Mouse (Mus musculus): ENCODE measurements around the gene St8sia2. TPM values are rescaled to one million over a fixed set of nuclear protein-coding genes. Genes with fewer than 3 reads are reported as not detected.

Gene St8sia2
- total RNA-seq (2021), result 100 to 1,000 TPM; 135 TPM

- DNase-seq, result peak; percentile 82
- intact Hi-C loops (cut with DNase I), result loop anchor here (10.0 kb wide), 1 partner anchor 341 kb away; no protein-coding TSS in a partner anchor
Observed at GRCm38 (mm10) chr7:74013601-74014175, at the start of gene St8sia2. Gene St8sia2 (minus strand): TSS chr7:74013690.

DNA sequence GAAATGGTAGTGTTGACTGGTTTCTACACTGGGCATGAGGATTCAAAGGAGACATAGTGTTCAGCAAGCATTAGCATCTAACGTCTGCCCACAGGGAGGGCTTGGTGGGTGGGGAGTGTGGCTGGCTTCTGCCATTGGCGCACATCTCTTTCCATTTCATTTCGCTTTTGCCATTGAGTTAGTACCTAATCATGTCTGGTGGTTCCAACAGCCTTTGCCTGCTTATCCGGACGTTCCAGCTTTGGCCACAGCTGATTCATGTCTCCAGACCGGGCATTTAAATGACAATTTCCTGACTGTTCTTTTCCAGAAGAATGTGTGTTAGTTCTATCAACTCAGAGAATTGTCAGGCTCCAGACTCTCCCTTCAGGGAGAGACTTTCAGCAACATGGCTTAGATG is 47.6 kb upstream of the St8sia2 start:
- DNase-seq, result no peak
- intact Hi-C loops (cut with DNase I), result no loop called here

GRCm38 (mm10) chr7:74060306-74060946 is 46.9 kb upstream of the St8sia2 start:
- peak; percentile 61 for DNase-seq
- intact Hi-C loops (cut with DNase I), result no loop called here

DNA sequence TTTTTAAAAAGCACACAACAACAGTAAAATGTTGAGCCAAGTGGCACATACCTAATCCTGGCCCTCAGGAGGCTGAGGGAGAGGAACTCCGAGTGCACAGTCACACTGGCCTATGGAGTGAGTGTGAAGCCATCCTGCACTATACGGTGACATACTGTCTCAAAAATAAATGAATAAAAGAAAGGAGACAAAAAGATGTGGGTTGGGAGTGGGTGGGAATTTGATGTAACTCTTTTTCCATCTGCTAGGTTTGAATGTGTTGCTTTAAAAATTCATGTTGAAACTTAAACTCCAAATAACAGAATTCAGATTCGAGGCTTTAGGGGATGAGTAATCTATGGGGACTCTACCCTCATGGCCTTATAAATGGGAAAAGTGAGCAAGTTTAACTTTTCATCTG is 46.2 kb upstream of the St8sia2 start:
- no peak for DNase-seq
- intact Hi-C loops (cut with DNase I), result no loop called here

DNA sequence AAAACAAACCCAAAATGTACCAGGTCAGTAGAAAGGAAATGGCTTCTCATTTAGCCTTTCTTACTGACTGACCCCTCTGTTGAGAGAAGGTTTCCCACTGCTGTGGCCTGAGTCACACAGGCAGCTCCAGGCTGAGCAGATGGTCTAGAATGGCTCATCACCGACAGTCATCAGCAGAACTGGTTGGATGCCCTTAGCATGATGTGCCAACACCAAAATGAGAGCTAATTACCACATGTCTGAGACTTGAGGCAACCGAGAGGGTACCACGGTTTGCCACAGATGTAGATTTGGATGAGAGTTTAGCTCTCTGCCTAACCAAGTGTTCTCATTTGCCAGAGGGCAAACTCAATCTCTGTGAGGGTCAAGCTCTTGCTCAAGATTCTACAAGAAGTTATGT is 42.3 kb upstream of the St8sia2 start:
- DNase-seq, result peak; percentile 32
- intact Hi-C loops (cut with DNase I), result no loop called here

DNA sequence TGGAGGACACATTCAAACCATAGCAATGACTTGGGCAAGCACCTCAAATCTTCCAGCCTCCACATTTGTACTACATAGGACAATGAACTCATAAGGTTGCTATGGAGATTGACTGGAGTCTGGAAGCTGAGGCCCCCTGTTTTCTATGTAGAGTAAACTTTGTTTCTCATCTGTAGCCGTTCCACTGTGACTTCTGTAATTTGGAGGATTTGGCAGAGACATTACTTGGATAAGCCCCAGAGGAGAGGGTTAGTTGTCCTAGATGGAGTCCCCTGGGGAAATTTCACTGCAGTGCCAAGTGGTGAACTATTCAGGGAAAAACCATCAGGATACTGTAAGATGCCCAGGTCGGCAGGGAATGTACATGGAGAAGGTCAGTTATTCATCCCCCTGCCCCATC is 34.1 kb upstream of the St8sia2 start:
- DNase-seq, result no peak
- intact Hi-C loops (cut with DNase I), result no loop called here

- intact Hi-C loops (cut with DNase I), result no loop called here
- no peak for DNase-seq
Observed at GRCm38 (mm10) chr7:74045166-74045957, 31.9 kb upstream of the St8sia2 start.

- DNase-seq, result no peak
- intact Hi-C loops (cut with DNase I), result no loop called here
Observed at GRCm38 (mm10) chr7:74043562-74044138, 30.2 kb upstream of the St8sia2 start.

DNA sequence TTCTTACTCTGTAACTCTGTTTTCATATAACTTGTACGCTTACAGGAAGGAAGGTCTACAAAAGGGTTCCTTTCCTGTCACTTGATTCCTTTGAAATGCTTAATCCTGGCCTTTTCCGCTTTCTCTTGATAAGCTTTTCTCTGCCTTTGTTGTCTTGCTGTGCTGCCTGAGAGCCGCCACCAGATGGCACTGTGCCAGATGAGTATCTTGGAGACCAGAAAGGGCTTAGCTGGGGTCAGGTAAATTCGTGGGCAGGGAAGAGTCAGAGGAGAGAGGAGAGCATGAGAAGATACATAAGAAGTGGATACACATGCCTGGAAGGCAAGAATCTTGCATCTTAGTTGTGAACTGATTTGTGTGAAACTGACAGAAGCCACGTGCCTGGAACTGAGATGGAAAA is 11.5 kb upstream of the St8sia2 start:
- intact Hi-C loops (cut with DNase I), result no loop called here
- DNase-seq, result peak; percentile 87

DNA sequence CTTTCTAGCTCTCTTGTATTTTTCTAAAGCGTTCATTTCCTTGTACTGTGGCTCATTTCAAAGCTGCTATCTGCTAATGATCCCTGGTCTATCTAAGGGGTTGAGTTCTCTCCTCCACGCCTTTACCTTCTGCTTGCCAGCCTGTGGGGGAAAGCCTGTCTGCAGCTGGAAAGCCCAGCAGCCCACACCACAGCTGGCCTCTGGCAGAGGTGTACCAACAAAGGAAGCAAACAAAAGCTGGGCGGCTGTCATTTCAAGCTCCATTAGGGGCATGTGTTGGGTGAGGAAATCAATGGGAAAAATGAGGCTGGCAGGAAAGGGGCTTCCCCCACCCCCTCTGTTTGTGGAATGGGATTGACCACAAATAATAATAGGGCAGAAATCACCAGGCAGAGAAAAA is 10.7 kb upstream of the St8sia2 start:
- DNase-seq, result no peak
- intact Hi-C loops (cut with DNase I), result no loop called here

GRCm38 (mm10) chr7:74022571-74022970 is 9.1 kb upstream of the St8sia2 start:
- DNase-seq, result no peak
- intact Hi-C loops (cut with DNase I), result no loop called here

DNA sequence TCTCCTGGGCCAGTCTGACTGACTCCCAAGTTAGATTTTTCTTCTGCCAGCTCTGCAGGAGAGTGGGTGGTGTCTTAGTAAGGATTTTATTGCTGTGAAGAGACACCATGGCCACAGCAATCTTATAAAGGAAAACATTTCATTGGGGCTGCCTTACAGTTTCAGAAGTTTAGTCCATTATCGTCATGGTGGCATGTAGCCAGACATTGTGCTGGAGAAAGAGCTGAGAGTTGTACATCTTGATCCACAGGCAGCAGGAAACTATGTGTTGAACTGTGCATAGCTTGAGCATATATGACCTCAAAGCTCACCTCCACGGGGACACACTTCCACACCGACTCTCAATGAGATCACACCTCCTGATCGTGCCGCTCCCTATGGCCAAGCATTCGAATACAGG is 8.3 kb upstream of the St8sia2 start:
- no peak for DNase-seq
- intact Hi-C loops (cut with DNase I), result no loop called here

- no peak for DNase-seq
- intact Hi-C loops (cut with DNase I), result loop anchor here (10.0 kb wide), 1 partner anchor 338 kb away; no protein-coding TSS in a partner anchor
Observed at GRCm38 (mm10) chr7:74016613-74017012, 3.1 kb upstream of the St8sia2 start.

DNA sequence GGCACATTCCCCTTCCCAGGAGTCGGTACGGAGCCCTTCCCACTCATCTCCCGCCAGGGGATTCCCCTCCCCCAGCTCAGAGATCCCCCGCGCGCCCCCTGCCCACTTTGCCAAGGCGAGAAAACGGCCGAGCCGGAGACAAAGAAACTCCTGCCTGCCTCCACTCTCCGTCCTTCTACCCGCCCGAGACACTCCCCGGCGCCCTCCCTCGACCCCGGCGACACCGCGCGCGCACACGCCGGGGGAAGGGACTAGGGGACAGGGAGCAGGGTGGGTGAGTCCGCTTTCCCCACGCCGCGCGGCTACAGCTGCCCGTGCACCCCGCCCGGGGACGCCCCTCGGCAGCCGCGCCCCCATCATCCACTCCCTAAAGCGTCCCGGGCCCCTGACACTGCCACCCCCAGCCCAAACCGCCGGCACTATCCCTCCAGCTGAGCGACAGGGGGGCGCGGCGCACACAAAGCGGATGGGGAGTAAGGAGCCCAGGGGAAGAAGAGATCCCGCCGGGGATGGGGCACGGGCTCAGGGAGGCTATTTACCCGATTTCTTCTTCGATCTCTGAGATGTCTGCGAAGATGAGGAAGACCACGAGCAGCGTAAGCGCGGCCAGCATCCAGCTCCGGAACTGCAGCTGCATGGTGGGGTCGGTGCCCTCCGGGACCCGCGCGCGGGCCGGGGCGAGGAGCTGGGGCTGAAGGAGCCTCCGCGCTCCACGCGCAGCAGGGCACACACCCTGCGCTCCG is 461 bp downstream of the St8sia2 start:
- intact Hi-C loops (cut with DNase I), result loop anchor here (10.0 kb wide), 1 partner anchor 342 kb away; no protein-coding TSS in a partner anchor
- peak; percentile 42 for DNase-seq

GRCm38 (mm10) chr7:74011976-74012857 is 1.3 kb downstream of the St8sia2 start:
- peak; percentile 35 for DNase-seq
- intact Hi-C loops (cut with DNase I), result loop anchor here (10.0 kb wide), 1 partner anchor 343 kb away; no protein-coding TSS in a partner anchor

DNA sequence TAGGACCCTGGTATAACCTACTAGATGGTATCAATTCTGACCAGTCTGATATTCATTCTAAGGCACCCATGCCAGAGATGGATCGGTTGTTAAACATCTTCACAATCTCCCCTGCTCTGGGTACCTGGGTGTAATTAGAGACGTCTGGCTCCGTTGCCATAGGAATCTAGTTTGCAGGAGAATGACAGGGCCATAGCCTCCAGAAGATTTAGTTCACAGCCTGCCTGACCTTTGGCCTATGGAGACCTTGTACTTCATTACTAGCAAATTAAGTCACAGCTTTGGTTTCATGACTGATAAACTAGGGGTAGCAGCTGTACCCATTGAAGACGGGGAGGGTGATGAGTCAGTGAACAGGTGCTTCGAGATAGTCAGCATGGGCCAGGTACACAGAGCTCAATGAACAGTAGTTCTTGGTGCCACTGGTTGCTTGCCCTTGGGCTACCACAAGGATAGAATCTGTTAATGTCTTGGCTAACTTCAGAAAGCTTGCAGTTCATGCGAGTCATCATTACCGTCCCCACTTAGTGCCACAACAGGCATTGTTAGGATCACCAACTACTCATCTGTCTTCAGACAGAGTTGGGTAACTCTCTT is 4.4 kb downstream of the St8sia2 start:
- intact Hi-C loops (cut with DNase I), result loop anchor here (10.0 kb wide), 1 partner anchor 354 kb away; no protein-coding TSS in a partner anchor

GRCm38 (mm10) chr7:74006775-74007371 is 6.6 kb downstream of the St8sia2 start:
- intact Hi-C loops (cut with DNase I), result loop anchor here (10.0 kb wide), 1 partner anchor 352 kb away; no protein-coding TSS in a partner anchor
- DNase-seq, result peak; percentile 73

More for the DNA sequence above, 4.4 kb downstream of the St8sia2 start:
- DNase-seq, result no peak

- intact Hi-C loops (cut with DNase I), result loop anchor here (10.0 kb wide), 1 partner anchor 352 kb away; no protein-coding TSS in a partner anchor
- no peak for DNase-seq
Observed at GRCm38 (mm10) chr7:74006364-74006763, 7.1 kb downstream of the St8sia2 start.
